Mouse (Mus musculus) testis, adult 2 months (tissue): ENCODE results near the gene Btg2.

Source experiments
- CTCF ChIP-seq: fragments of 200-500 bp; IDR thresholded peaks from 2 replicates; pipeline ENCODE4 v1.5.1; 2012; ENCODE audit warnings: low read depth, mild to moderate bottlenecking, inconsistent platforms, low read length, moderate library complexity; ENCODE audit not compliant: control insufficient read depth, insufficient read depth, insufficient replicate concordance
- POLR2A ChIP-seq: fragments of 200-500 bp; IDR thresholded peaks from 2 replicates; pipeline ENCODE4 v1.6.1; 2012; ENCODE audit warnings: low read depth, mild to moderate bottlenecking, inconsistent platforms, low read length, moderate library complexity; ENCODE audit not compliant: control insufficient read depth

GRCm38 (mm10) chr1:134117110-134117509 lies 38.2 kb upstream of the Btg2 start:
- TF ChIP-seq POLR2A = no peak
- TF ChIP-seq CTCF = no peak
